Mouse (Mus musculus): ENCODE results near the gene Top3b.
"Not testable (repeated sequence)": the region's sequence is repeated elsewhere in the genome, so short reads cannot be mapped to it uniquely, and the experiment has no call there.

The Top3b gene

GRCm38 (mm10) chr16:16870617-16871331, at the start of gene Top3b, which contains the start of gene Vpreb1:
Gene Top3b (plus strand): TSS chr16:16870736.
Gene Vpreb1 (minus strand): TSS chr16:16870843.
- DNase-seq (ENCODE audit: low spot score in 2 of 2): peak; percentile 85 to 88

- no peak for DNase-seq (ENCODE audit: low spot score in 2 of 2)
Observed at GRCm38 (mm10) chr16:16825476-16825875, 45.1 kb upstream of the Top3b start.

- no peak for DNase-seq (ENCODE audit: low spot score in 2 of 2)
Observed at GRCm38 (mm10) chr16:16826223-16826622, 44.3 kb upstream of the Top3b start.

- DNase-seq (ENCODE audit: low spot score in 2 of 2): peak; percentile 68 to 72
Observed at GRCm38 (mm10) chr16:16828757-16829615, 41.5 kb upstream of the Top3b start, which contains the start of gene Spag6l. Gene Spag6l (minus strand): TSS chr16:16829456.

- DNase-seq (ENCODE audit: low spot score in 2 of 2): no peak
Observed at GRCm38 (mm10) chr16:16829671-16830070, 40.9 kb upstream of the Top3b start.

GRCm38 (mm10) chr16:16849196-16849595, 21.3 kb upstream of the Top3b start:
- no peak for DNase-seq (ENCODE audit: low spot score in 2 of 2)

- no peak for DNase-seq (ENCODE audit: low spot score in 2 of 2)
Observed at GRCm38 (mm10) chr16:16852411-16852810, 18.1 kb upstream of the Top3b start.

GRCm38 (mm10) chr16:16854836-16855235, 15.7 kb upstream of the Top3b start:
- peak; percentile 56 to 82 for DNase-seq (ENCODE audit: low spot score in 2 of 2)

GRCm38 (mm10) chr16:16855541-16855940, 15.0 kb upstream of the Top3b start:
- DNase-seq (ENCODE audit: low spot score in 2 of 2): no peak

GRCm38 (mm10) chr16:16856054-16856453, 14.5 kb upstream of the Top3b start:
- DNase-seq (ENCODE audit: low spot score in 2 of 2): not testable (repeated sequence)

- DNase-seq (ENCODE audit: low spot score in 2 of 2): no peak
Observed at GRCm38 (mm10) chr16:16856731-16857476, 13.6 kb upstream of the Top3b start.

GRCm38 (mm10) chr16:16862288-16862687, 8.2 kb upstream of the Top3b start:
- DNase-seq (ENCODE audit: low spot score in 2 of 2): no peak

GRCm38 (mm10) chr16:16863978-16864377, 6.6 kb upstream of the Top3b start, which contains the start of gene Igll1:
Gene Igll1 (minus strand): TSS chr16:16863985.
- DNase-seq (ENCODE audit: low spot score in 2 of 2): no peak

GRCm38 (mm10) chr16:16865217-16865616, 5.3 kb upstream of the Top3b start:
- no peak for DNase-seq (ENCODE audit: low spot score in 2 of 2)

GRCm38 (mm10) chr16:16865696-16866561, 4.6 kb upstream of the Top3b start:
- peak in 1 of 2 experiments; percentile 20 for DNase-seq (ENCODE audit: low spot score in 2 of 2)

GRCm38 (mm10) chr16:16870241-16870616, 307 bp upstream of the Top3b start:
- no peak for DNase-seq (ENCODE audit: low spot score in 2 of 2)

GRCm38 (mm10) chr16:16879025-16879424, 8.5 kb downstream of the Top3b start:
- no peak for DNase-seq (ENCODE audit: low spot score in 2 of 2)

- no peak for DNase-seq (ENCODE audit: low spot score in 2 of 2)
Observed at GRCm38 (mm10) chr16:16888341-16888740, 17.8 kb downstream of the Top3b start.

GRCm38 (mm10) chr16:16892366-16892765, 21.8 kb downstream of the Top3b start:
- DNase-seq (ENCODE audit: low spot score in 2 of 2): no peak

- no peak for DNase-seq (ENCODE audit: low spot score in 2 of 2)
Observed at GRCm38 (mm10) chr16:16896015-16896381, 25.5 kb downstream of the Top3b start.

All from thymus, postnatal 10 days (tissue).